Mouse (Mus musculus): ENCODE data around the gene Smyd3.

The Smyd3 gene

DNA sequence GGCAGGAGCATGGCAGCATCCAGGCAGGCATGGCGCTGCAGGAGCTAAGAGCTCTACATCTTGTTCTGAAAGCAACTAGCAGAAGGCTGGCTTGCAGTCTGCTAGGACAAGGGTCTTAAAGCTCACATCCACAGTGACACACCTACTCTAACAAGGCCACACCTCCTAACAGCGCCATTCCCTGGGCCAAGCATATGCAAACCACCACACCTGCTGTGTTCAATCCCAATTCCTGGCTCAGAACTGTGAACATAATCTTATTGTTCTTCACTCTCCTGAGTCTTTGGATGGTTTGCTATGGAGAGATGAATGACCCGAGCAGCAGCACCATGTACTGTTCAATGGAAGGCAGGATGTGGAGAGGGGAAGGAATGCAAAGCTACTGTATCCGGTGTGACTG, 559.2 kb downstream of the Smyd3 start:
- DNase-seq (ENCODE audit: low read depth) = no peak

- DNase-seq (ENCODE audit: low read depth) = no peak
Observed at GRCm38 (mm10) chr1:178952910-178953309, 564.9 kb downstream of the Smyd3 start.

DNA sequence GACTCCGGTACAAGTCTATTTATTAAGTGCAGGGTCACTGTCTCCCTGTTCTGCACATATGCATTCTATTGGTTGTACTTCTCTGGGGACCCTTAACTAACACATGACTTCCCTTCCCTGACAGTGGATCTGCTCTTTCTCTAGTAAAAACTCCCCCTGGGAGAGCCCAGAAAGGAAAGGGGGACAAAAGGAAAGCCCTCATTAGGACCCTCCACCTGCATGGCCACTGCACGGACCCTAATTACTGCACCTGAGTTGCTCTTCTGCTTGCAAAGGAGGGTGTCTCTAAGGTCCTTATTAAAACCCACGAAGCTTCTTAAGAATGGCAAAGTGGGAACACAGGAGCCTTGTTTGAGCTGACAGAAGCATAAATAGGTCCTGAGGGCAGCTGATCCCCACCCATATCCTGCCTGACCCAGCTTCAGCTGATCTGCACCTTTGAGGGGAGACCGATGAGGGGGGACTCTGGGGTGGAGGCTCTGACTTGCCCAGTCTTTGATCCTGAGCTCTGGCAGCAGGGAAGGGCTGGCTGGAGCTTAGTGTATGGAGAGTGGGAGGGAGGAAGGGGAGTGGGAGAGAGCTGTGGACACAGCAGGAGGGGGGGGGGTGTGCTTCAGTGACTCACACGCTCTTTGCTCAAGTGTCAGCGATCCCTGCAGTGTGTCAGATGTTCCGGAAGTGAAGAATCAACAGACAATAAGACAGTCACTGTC, 575.4 kb downstream of the Smyd3 start:
- DNase-seq (ENCODE audit: low read depth) = no peak

DNA sequence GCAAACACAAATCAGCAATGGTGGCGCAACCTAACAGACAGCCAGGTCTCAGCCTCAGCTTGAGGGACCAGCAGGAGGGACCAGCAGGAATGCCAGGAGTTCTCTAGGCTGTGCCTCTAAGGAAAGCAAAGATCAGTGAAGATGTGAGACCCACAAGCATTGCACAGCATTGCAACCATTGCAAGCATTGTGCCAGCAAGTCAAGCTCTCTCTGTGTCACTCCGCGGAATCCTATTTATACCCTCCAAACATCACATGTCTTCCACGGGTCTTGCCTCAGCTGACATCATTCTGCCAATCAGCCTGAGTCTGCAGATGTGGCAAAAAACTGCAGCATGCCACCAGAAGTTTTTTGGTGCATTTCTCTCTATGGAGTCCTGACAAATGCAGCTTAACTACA, 577.5 kb downstream of the Smyd3 start:
- no peak for DNase-seq (ENCODE audit: low read depth)

DNA sequence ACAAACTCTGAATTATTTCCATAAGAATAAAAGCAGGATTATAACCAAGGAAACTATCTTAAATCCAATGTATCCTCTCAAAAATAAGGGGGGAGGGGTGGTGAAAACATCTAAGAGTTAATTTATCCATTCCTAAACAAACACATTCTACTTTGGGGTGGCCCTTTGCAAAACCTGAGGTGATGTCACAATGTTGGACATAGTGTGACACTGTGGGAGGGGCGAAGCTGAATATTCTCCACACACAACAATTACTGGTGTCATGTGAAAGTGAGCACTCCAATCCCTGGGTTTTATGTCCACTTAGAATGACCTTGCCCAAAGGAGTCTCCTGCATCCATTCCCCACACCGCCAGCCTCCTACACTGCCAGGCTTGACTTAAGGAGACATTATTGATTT, 580.9 kb downstream of the Smyd3 start:
- no peak for DNase-seq (ENCODE audit: low read depth)

- DNase-seq (ENCODE audit: low read depth) = no peak
Observed at GRCm38 (mm10) chr1:178936457-178936856, 581.4 kb downstream of the Smyd3 start.

DNA sequence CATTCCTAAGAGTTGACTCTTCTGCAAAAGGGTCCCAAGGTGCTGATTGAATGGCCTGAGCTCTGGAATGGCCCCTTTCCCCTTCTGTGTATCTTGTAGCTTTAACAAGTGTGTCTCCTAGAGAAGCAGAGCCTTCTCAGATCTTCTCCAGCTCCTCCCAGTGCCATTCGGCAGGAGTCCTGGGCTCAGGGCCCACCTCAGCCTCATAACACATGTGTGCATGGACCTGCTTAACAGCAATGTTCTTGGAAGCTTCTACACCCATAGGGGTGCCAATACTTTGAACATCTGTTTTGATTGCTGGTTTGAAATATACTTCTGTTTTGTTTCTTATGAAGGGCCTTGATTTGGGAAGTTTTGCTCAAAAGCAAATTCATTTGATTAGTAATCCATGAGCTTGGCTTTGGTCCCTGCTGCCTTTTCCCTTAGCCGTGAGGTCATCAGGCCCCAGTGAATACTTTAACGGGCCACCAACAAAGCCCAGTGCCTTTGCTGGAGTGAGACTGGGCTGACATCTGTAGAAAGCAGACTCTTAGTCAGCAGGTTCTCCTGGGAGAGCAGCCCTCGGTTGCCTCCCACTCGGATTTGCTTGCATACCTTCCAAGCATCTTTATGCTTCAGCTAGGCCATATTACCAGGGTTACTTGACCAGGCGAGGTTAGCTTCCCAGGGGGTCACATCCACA, 583.7 kb downstream of the Smyd3 start:
- DNase-seq (ENCODE audit: low read depth) = no peak

- no peak for DNase-seq (ENCODE audit: low read depth)
Observed at GRCm38 (mm10) chr1:178929531-178929930, 588.3 kb downstream of the Smyd3 start.

GRCm38 (mm10) chr1:178924492-178925183, 593.2 kb downstream of the Smyd3 start:
- DNase-seq (ENCODE audit: low read depth) = no peak

- no peak for DNase-seq (ENCODE audit: low read depth)
Observed at GRCm38 (mm10) chr1:178917194-178917902, 600.5 kb downstream of the Smyd3 start.

GRCm38 (mm10) chr1:178915056-178915455, 602.8 kb downstream of the Smyd3 start:
- DNase-seq (ENCODE audit: low read depth) = no peak

DNA sequence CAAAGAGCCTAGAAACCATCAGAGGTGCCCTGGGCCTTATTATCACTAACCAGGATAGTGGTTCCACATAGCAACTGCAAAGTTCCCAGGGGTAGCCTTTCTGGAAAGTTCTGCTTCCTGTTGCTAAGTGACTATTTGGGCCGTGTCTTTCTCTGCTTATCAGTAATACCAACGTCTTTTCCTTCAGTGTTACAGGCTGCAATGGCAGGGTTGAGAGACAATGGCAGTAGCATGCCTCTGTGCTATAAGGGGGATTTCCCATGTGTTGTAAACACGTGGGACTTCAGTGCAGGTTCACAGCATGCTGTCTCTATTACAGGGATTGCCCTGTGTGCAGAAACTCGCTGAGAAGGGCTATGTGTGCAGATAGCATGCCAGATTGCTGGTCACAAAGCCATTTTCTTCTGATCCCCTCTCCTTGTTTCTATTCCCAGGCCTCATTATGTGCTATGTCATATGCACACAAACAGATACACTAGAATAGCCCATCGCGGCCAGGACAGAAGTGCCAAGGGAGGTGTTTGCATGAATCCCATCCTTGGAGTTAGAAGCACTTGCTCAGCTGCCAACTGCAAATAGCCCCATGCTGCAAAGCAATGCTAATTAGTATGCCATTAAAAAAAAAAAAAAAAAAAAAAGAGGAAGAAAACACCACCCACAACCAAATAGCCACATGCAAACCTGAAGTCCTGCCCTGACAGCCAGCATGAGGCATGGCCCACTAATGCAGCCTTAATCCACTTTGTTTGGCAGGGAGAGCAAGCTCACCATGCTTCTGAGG, 604.7 kb downstream of the Smyd3 start:
- DNase-seq (ENCODE audit: low read depth) = no peak

DNA sequence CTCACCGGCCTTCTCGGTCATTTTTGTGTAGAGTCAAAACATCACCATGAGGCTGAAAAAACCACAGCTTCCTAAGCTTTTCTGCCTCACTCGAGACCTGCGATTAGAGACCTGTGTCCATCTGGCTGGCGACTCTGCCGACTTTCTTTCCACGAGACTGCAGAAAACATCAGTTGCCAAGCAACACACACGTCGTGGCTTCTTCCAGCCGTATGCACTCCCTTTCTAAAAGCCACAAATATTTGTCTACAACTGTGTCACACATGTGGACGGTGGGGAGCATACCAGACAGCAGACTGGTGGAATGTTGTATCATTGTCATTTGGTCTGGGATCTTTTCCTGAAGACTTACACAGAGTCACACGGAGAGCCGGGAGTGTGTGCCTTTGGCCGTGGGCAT, 606.9 kb downstream of the Smyd3 start:
- no peak for DNase-seq (ENCODE audit: low read depth)

Measured in naive thymus-derived CD4-positive, alpha-beta T cell, adult 2 months (primary cell).